Mouse (Mus musculus) megakaryocyte-erythroid progenitor cell, adult 5 weeks (primary cell): Measurements from ENCODE around the gene Defb10. TPM values are rescaled to one million over a fixed set of nuclear protein-coding genes. Genes with fewer than 3 reads are reported as not detected.

ENCODE experiments used
- polyA plus RNA-seq: library from polyadenylated mRNA; stranded (reverse); fragments of >175 nt; gene quantifications from 2 replicates; pipeline ENCODE4 v1.2.3, GENCODE M21; 2012

The Defb10 gene
- not detected in 2 replicates for polyA plus RNA-seq

GRCm38 (mm10) chr8:21858586-21858985 lies at the start of gene Defb10:
Gene Defb10, plus strand, starts transcription at chr8:21858901.

DNA sequence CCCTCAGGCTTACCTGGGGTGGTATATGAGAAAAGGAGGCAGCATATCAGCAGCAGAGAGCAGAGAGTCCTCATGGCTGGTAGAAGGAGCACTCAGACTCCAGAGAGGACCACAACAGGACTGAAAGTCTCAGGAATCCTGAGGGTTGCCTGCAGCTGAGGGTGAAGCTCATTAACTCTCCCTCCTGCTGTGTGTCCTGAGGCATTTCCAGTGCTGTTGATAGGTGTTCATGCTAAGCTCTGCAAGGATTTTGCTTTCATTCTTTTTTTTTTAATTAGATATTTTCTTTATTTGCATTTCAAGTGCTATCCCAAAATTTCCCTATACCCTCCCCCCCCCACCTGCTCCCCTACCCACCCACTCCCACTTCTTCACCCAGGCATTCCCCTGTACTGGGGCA lies 26.6 kb downstream of the Defb10 start, which contains the start of gene Defb9:
Gene Defb9 (minus strand): TSS at position 101 of the 400 bp plus-strand sequence.

DNA sequence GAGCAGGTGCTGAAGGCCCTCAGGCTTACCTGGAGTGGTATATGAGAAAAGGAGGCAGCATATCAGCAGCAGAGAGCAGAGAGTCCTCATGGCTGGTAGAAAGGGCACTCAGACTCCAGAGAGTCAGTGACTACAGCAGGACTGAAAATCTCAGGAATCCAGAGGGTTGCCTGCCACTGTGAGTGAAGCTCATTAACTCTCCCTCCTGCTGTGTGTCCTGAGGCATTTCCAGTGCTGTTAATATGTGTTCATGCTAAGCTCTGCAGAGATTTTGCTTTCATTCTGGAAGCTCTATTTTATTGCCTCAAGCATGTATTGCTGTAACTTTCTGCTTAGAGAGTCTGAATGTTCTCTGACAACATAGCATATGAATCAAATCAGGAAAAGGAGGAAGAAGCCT lies 47.6 kb downstream of the Defb10 start, which contains the start of gene Defb11:
Gene Defb11 (minus strand): TSS at position 123 of the 400 bp plus-strand sequence.

Other genes with a start within 250 kb of the Defb10 start
- gene Defa26, start 240.7 kb upstream of the Defb10 start, polyA plus RNA-seq, result not detected in 2 replicates
- not detected in 2 replicates for gene Defa17, start 203.1 kb upstream of the Defb10 start, polyA plus RNA-seq
- gene Defa34, start 193.1 kb upstream of the Defb10 start, polyA plus RNA-seq, result not detected in 2 replicates
- gene AY761184, start 155.3 kb upstream of the Defb10 start, polyA plus RNA-seq, result not detected in 2 replicates
- not detected in 2 replicates for gene Defa24, start 124.4 kb upstream of the Defb10 start, polyA plus RNA-seq
- gene Defb50, start 35.4 kb upstream of the Defb10 start, polyA plus RNA-seq, result not detected in 2 replicates
- not detected in 2 replicates for gene Defb2, start 19.0 kb upstream of the Defb10 start, polyA plus RNA-seq
- gene Defb9, start 26.5 kb downstream of the Defb10 start, polyA plus RNA-seq, result not detected in 2 replicates
- gene Defb11, start 47.5 kb downstream of the Defb10 start, polyA plus RNA-seq, result not detected in 2 replicates
- gene Defb15, start 73.8 kb downstream of the Defb10 start, polyA plus RNA-seq, result not detected in 2 replicates
- gene Defb35, start 79.5 kb downstream of the Defb10 start, polyA plus RNA-seq, result not detected in 2 replicates
- gene Defb13, start 87.9 kb downstream of the Defb10 start, polyA plus RNA-seq, result not detected in 2 replicates
- not detected in 2 replicates for gene Fam90a1a, start 99.8 kb downstream of the Defb10 start, polyA plus RNA-seq
- not detected in 2 replicates for gene Ccdc70, start 110.9 kb downstream of the Defb10 start, polyA plus RNA-seq
- gene Atp7b, start 201.4 kb downstream of the Defb10 start, polyA plus RNA-seq, result 3.3 and 3.8 TPM in 2 replicates
- gene Alg11, start 201.8 kb downstream of the Defb10 start, polyA plus RNA-seq, result 0.33 and 0.53 TPM in 2 replicates